Mouse (Mus musculus) MEL (cell line): ENCODE results near the gene Dagla.

Source experiments
- MYB ChIP-seq: IDR thresholded peaks from 2 replicates; pipeline ENCODE4 v1.6.1; 2011; ENCODE audit warnings: mild to moderate bottlenecking, low read depth, low read length, improper control_type of control experiment
- POLR2A ChIP-seq, 2 experiments: IDR thresholded peaks; 2 replicates each; pipeline ENCODE4 v1.6.1; 2011 to 2012; ENCODE audit warnings: low read length in 2 of 2, mild to moderate bottlenecking in 2 of 2, control low read depth in 1 of 2, improper control_type of control experiment in 1 of 2, low read depth in 1 of 2, moderate library complexity in 1 of 2; ENCODE audit not compliant: control insufficient read depth in 1 of 2, insufficient read depth in 1 of 2, poor library complexity in 1 of 2
- RAD21 ChIP-seq: IDR thresholded peaks from 2 replicates; pipeline ENCODE4 v1.6.1; 2011; ENCODE audit warnings: mild to moderate bottlenecking, low read depth, low read length, improper control_type of control experiment
- TBP ChIP-seq: IDR thresholded peaks from 2 replicates; pipeline ENCODE4 v1.8.0; 2011; ENCODE audit warnings: low read depth, low read length, improper control_type of control experiment
- TCF12 ChIP-seq: IDR thresholded peaks from 2 replicates; pipeline ENCODE4 v1.6.1; 2014; ENCODE audit warnings: low read depth, mild to moderate bottlenecking, inconsistent platforms, low read length, improper control_type of control experiment, moderate library complexity
- USF1 ChIP-seq: IDR thresholded peaks from 2 replicates; pipeline ENCODE4 v1.6.1; 2014; ENCODE audit warnings: low read depth, mild to moderate bottlenecking, inconsistent platforms, low read length, improper control_type of control experiment, moderate library complexity
- ZKSCAN1 ChIP-seq: IDR thresholded peaks from 2 replicates; pipeline ENCODE4 v1.6.1; 2012; ENCODE audit warnings: low read depth, mild to moderate bottlenecking, inconsistent platforms, low read length, improper control_type of control experiment, moderate library complexity

DNA sequence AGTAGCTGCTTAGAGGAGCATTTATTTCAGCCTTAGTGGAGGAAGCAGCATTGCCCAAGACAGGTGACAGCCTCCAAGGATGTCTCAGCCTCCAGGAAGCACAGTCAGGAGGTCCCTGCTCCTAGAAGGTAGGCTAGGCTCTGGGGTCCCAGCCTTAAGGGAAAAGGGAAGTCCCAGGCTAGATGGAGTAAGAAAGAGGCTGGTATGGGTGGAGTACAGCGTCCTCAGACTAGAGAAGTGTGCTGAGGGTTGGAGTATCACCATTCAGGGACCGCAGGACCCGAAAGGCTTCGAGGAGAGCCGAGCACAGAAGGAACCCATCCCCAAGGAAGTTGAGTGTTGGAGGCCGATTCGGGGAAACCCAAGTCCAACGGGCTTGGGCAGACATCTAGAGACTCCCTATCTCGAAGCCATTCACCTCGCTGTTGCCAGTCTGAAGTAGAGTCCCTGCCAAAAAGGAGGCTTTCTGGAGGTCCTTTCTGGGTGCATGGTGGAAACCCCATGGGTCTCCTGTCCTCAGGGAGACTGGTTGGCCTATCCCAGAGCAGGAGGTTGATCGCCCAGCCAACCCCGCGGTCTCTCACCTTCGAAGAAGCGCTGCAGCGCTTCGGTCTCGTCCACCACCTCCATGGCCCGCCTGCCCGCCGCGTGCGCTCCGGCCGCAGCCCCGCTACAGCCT, 64.6 kb downstream of the Dagla start:
- TF ChIP-seq ZKSCAN1 (no peak), TBP (no peak), TCF12 (no peak), POLR2A (IDR thresholded peaks at IDR 0.05; ENCODE audit: control insufficient read depth in 1 of 2, insufficient read depth in 1 of 2, low read depth in 1 of 2, low read length in 2 of 2, poor library complexity in 1 of 2) (no peak), RAD21 (no peak), USF1 (no peak), MYB (no peak)
